Comparison of ENCODE assay signal across 12 mouse cellular contexts in genomic region chr4:97990431-97990830, GRCm38 (mm10).
DNase-seq lines count a peak whose midpoint lies in the region; ATAC-seq and TF ChIP-seq lines count a peak whose summit lies in the region.
"Had no signal": no experiment of that assay in that cellular context is flagged by ENCODE, and none has a peak within 500 bp of the region (broad histone marks: within the 10 kb centered on the region; RNA-seq: fewer than 3 reads in every experiment).

No protein-coding gene starts in this region.

- H3K4me2 ChIP-seq in lung, embryonic 16.5 days (ENCODE audit: low read depth, low read length) = no peak overlapping the region
- no peak overlapping the region for H3K4me2 ChIP-seq in kidney, embryonic 15.5 days
- H3K4me2 ChIP-seq in stomach, postnatal 0 days (replicated peaks; ENCODE audit: low read depth) = no peak overlapping the region
- H3K4me2 ChIP-seq: limb, embryonic 13.5 days; midbrain, embryonic 12.5 days had no signal

- peak overlapping the region; percentile 1; the same call in 1 of the 2 replicates for H3K27ac ChIP-seq in lung, embryonic 16.5 days (ENCODE audit: low read length)
- H3K27ac ChIP-seq in heart, adult 2 months = peak overlapping the region; percentile 60
- H3K27ac ChIP-seq in kidney, embryonic 15.5 days = peak overlapping the region; percentile 48; the same call in 1 of the 2 replicates
- H3K27ac ChIP-seq in stomach, postnatal 0 days (replicated peaks) = no peak overlapping the region
- H3K27ac ChIP-seq: limb, embryonic 13.5 days; midbrain, embryonic 12.5 days had no signal

- no peak overlapping the region for H3K4me3 ChIP-seq in lung, embryonic 16.5 days (ENCODE audit: low read length)
- no peak overlapping the region for H3K4me3 ChIP-seq in lung, adult 2 months (replicated peaks; ENCODE audit: extremely low read depth, low read depth, low read length)
- H3K4me3 ChIP-seq in heart, adult 2 months = no peak overlapping the region
- no peak overlapping the region for H3K4me3 ChIP-seq in kidney, embryonic 15.5 days (replicated peaks)
- H3K4me3 ChIP-seq in stomach, postnatal 0 days (ENCODE audit: low read depth, low read length) = no peak overlapping the region
- H3K4me3 ChIP-seq: limb, embryonic 13.5 days; midbrain, embryonic 12.5 days had no signal

- H3K36me3 ChIP-seq in lung, embryonic 16.5 days (ENCODE audit: control insufficient read depth, insufficient read depth, low read length) = no peaks in the 10 kb centered on the region
- H3K36me3 ChIP-seq in heart, adult 2 months (ENCODE audit: control insufficient read depth, insufficient read depth, low read length) = peaks cover 9% of the 10 kb centered on the region
- H3K36me3 ChIP-seq in kidney, embryonic 15.5 days = no peaks in the 10 kb centered on the region
- no peaks in the 10 kb centered on the region for H3K36me3 ChIP-seq in stomach, postnatal 0 days (ENCODE audit: control insufficient read depth, insufficient read depth, low read length)
- H3K36me3 ChIP-seq: midbrain, embryonic 12.5 days had no signal

- no peaks in the 10 kb centered on the region for H3K27me3 ChIP-seq in lung, embryonic 16.5 days (ENCODE audit: control insufficient read depth, insufficient read depth, low read depth, low read length)
- no peaks in the 10 kb centered on the region for H3K27me3 ChIP-seq in heart, adult 2 months (ENCODE audit: control insufficient read depth, insufficient read depth, low read length)
- no peaks in the 10 kb centered on the region for H3K27me3 ChIP-seq in kidney, embryonic 15.5 days
- H3K27me3 ChIP-seq in stomach, postnatal 0 days (ENCODE audit: control insufficient read depth, insufficient read depth, low read length) = no peaks in the 10 kb centered on the region
- H3K27me3 ChIP-seq: limb, embryonic 13.5 days had no signal

- H3K79me2 ChIP-seq in heart, adult 2 months (replicated peaks; ENCODE audit: control insufficient read depth, insufficient read depth, low read length) = 0 out of 2 replicates have a peak, but pooled peaks cover 2% of the 10 kb centered on the region

- no peak for DNase-seq in lung, adult 2 months
- DNase-seq in heart, adult 2 months = peak in 1 of 2 experiments; percentile 31
- no peak for DNase-seq in stomach, postnatal 0 days (ENCODE audit: low spot score)
- DNase-seq in left cerebral cortex, adult 9 months (ENCODE audit: low spot score in 2 of 2) = no peak
- no peak for DNase-seq in Muller cell, postnatal 12 days (ENCODE audit: inconsistent ontology term)
- DNase-seq: gastrocnemius, postnatal 14 days; spleen, adult 18-20 months had no signal

- 35% methylated on average over 5 of the region's 5 CpGs for WGBS in lung, embryonic 16.5 days
- 26% methylated on average over 5 of the region's 5 CpGs for WGBS in lung, adult 2 months
- 14% methylated on average over 5 of the region's 5 CpGs for WGBS in heart, adult 2 months
- WGBS in kidney, embryonic 15.5 days = 12% methylated on average over 5 of the region's 5 CpGs
- 20% methylated on average over 5 of the region's 5 CpGs for WGBS in stomach, postnatal 0 days

- no peak for TF ChIP-seq CTCF in lung, adult 2 months (IDR thresholded peaks at IDR 0.05; ENCODE audit: insufficient read depth, low read length)
- TF ChIP-seq CTCF in heart, adult 2 months (IDR thresholded peaks at IDR 0.05) = no peak
- TF ChIP-seq CTCF in stomach, postnatal 0 days (IDR thresholded peaks at IDR 0.05; ENCODE audit: low read depth) = no peak

- H3K9me3 ChIP-seq in lung, embryonic 16.5 days (ENCODE audit: control insufficient read depth, low read length) = no peaks in the 10 kb centered on the region
- no peaks in the 10 kb centered on the region for H3K9me3 ChIP-seq in kidney, embryonic 15.5 days (replicated peaks)
- H3K9me3 ChIP-seq in stomach, postnatal 0 days (ENCODE audit: control insufficient read depth, low read length) = no peaks in the 10 kb centered on the region
- H3K9me3 ChIP-seq: limb, embryonic 13.5 days; midbrain, embryonic 12.5 days had no signal

- H3K9ac ChIP-seq in lung, embryonic 16.5 days (ENCODE audit: low read length) = no peak overlapping the region
- no peak overlapping the region for H3K9ac ChIP-seq in heart, adult 2 months (ENCODE audit: low read depth, low read length)
- no peak overlapping the region for H3K9ac ChIP-seq in kidney, embryonic 15.5 days
- H3K9ac ChIP-seq in stomach, postnatal 0 days (ENCODE audit: low read length) = no peak overlapping the region
- H3K9ac ChIP-seq: limb, embryonic 13.5 days; midbrain, embryonic 12.5 days had no signal

- ATAC-seq in lung, embryonic 16.5 days (ENCODE audit: low read depth) = peak; percentile 51
- ATAC-seq in kidney, embryonic 15.5 days (replicated peaks; ENCODE audit: low FRiP score) = peak; percentile 60; the same call in 1 of the 2 replicates
- peak; percentile 74; the same call in 1 of the 2 replicates for ATAC-seq in stomach, postnatal 0 days (ENCODE audit: low FRiP score, low TSS enrichment)
- ATAC-seq: intestine, embryonic 16.5 days had no signal

- TF ChIP-seq POLR2A in lung, adult 2 months (IDR thresholded peaks at IDR 0.05; ENCODE audit: borderline replicate concordance, extremely low read depth, low read depth, low read length) = no peak
- no peak for TF ChIP-seq POLR2A in heart, adult 2 months (IDR thresholded peaks at IDR 0.05; ENCODE audit: insufficient read depth, low read depth, low read length)

- H3K4me1 ChIP-seq in lung, embryonic 16.5 days (replicated peaks; ENCODE audit: control insufficient read depth, insufficient read depth, low read length) = peaks cover 9% of the 10 kb centered on the region; the same call in 1 of the 2 replicates
- H3K4me1 ChIP-seq in lung, adult 2 months (ENCODE audit: control insufficient read depth, insufficient read depth, low read length) = peaks cover 9% of the 10 kb centered on the region
- H3K4me1 ChIP-seq in heart, adult 2 months (ENCODE audit: control insufficient read depth, insufficient read depth, low read length) = peaks cover 17% of the 10 kb centered on the region
- H3K4me1 ChIP-seq in kidney, embryonic 15.5 days = peaks cover 27% of the 10 kb centered on the region
- no peaks in the 10 kb centered on the region; the same call in 1 of the 2 replicates for H3K4me1 ChIP-seq in stomach, postnatal 0 days (replicated peaks; ENCODE audit: control insufficient read depth, insufficient read depth)

- no peak for TF ChIP-seq EP300 in heart, adult 2 months (IDR thresholded peaks at IDR 0.05; ENCODE audit: insufficient read depth, low read depth, low read length)
- peak; percentile 70 for TF ChIP-seq EP300 in stomach, postnatal 0 days (optimal IDR thresholded peaks at IDR 0.05)

- intact Hi-C loops in heart, adult 2 months (cut with DNase I) = no loop called here
